Mouse (Mus musculus): ENCODE data around the gene Igf1r.

Gene Igf1r

DNA sequence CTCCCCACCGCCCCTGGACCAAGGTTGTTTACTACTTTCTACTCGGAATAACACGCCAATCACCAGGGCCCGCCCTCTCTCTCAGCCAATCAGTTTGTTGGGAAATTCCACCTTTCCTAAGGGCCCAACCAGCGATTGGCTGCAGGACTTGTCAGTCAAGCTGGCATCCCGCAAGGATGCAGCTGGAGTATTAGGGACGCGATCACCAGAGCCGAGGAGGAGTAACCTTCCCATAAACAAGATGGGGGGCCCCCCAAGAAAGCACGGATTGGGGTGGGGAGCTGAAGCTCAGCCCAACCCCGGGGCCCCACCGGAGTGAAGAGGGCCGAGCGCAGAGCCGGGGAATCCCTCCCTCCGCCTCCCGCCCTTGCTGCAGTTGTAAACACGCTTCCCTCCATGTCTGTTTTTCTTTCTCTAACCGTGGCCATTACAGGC, 176.5 kb downstream of the Igf1r start:
- peak; percentile 96 for DNase-seq

GRCm38 (mm10) chr7:68129546-68130253, 177.1 kb downstream of the Igf1r start:
- peak; percentile 83 for DNase-seq

DNA sequence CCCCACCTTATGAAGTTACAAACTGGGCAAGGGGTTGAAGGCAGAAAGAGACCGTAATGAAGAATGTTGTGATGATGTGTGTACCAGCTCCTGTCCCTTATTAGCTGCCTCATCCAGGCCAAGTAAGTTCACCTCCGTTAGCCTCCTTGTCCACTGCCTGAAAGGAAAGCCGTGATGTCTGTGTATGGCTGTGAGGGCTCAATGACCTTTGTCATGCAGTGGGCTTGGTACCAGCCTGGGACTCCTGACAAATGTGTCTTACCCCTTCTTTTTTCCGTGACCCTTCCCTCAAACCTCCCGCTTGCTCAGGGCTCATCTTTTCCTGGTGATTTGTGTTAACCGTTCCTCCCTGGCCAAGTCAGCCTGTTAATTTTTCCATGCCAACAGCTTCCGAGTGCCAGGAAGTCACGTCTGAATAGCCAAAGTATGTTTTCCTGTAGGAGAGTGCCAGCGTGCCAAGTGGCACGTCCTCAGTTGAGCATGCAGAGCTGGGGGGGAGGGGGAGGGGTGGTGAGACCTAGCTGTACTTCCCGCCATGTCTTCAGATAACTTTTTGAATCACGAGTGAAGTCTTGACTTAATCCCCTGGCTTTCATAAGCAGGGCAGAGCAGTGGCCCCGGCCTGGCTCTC, 178.4 kb downstream of the Igf1r start:
- no peak for DNase-seq

- DNase-seq = peak; percentile 36
Measured at GRCm38 (mm10) chr7:68133679-68134078, 181.1 kb downstream of the Igf1r start.

DNA sequence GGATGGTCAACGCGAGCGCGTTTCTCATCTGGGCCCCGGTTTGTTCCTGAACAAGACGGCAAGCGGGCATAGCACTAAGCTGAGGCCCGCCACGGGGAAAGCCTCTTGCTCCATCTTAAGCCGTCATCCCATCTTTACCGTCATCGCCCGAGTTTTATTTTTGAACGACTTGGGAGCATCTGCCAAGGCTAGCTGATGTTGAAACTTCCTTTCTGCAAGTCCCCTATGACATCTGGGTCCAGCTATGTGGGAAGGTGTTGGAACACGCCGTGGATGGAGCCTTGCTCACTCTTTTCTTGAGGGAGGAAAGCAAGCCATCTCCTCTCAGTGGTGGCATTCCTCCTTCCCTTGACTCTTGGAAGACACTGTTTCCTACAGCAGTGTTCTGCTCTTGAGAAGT, 182.3 kb downstream of the Igf1r start:
- no peak for DNase-seq

DNA sequence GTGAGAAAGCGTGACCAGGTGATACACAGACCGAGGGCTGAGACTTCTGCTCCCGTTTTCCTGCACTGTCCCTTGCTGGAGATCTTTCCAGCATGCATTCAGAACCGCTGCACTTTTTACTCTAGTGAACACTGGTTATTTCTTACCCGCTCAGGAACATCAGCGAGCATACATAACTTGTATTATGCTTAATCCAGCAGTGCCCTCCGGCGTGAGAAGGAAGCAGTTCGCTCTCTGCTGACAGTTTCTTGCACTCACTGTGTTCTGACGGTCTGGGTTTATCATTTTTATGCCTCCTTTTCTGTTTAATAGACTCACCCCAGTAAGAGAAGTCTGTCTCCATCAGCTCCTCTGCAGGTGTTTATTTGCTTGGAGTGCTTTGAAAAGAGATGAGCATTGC, 183.4 kb downstream of the Igf1r start:
- peak; percentile 45 for DNase-seq

GRCm38 (mm10) chr7:68139384-68139783, 186.8 kb downstream of the Igf1r start:
- no peak for DNase-seq

DNA sequence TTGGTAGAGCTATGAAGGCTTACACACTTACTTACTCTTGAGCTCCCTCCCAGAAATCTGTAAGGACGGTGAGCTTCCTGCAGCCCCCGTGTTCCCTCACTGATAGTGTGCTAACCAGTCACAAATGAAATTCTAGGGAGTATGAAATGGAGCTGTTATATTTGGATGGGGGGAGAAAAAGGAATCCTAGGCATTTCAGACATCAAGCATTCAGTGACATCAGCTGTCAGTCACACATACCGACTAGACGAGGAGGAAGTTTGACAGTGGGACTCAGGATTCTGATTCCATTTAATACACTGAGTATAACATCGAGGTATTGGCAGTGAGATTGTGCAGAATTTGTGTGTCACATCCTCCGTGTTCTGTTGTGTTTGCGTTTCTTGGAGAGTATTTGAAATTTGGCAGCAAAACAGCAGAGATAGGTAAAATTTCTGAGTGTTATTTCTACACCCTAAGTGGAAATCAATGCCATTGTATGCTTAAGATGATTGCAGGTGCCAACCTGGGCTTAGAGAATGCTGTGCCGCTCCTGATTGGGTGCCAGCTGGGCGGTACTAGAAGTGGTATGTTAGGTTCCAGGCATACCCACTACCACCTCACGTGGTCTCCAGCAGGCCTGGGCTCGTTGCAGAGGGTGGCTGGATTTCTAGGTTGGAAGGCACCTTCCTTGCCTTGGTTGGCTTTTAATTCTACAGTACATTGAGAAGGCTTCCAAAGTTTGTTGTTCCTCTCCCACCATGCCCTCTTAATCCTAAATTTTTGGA, 187.6 kb downstream of the Igf1r start:
- DNase-seq = no peak

DNA sequence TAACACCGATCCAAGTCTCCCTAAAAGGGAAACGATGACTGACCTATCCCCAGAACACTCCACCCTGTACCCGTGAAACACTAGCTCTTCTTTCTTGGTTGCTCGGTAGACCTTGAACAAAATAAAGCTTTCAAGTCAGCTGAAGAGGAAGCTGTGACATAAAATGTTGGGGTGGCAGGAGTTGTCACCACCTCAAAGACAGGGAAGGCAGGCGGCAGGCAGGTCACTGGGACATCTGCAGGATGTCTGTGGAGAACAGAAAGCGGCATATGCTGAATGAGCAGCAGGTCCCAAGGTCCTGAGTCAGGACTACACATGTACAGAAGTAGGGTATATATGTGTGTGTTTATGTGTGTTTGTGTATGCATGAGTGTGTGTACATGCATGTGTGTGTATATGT, 191.6 kb downstream of the Igf1r start:
- DNase-seq = peak; percentile 62

GRCm38 (mm10) chr7:68148297-68149048, 195.8 kb downstream of the Igf1r start:
- no peak for DNase-seq

DNA sequence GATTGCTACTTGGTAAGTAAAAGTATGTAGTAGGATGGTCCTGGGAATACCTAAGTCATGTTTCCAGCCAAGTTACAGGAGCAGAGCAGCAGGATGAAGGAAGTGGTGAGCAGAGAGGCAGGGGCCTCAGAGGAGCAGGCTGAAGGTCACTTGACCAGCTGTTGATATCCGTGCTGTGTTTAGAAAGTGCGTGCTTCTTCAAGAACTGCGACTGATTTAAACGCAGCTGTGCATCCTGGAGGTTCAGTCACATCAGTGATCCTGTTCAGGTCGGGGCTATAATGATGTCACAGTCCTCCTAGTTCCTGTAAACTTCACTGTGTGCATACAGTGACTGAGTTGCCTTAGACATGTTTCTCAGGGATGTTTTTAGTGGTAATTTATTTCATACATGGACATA, 199.3 kb downstream of the Igf1r start:
- DNase-seq = no peak

- no peak for DNase-seq
Measured at GRCm38 (mm10) chr7:68152458-68152857, 199.8 kb downstream of the Igf1r start.

GRCm38 (mm10) chr7:68153269-68153668, 200.6 kb downstream of the Igf1r start:
- no peak for DNase-seq

GRCm38 (mm10) chr7:68154588-68154987, 202.0 kb downstream of the Igf1r start:
- DNase-seq = no peak

- DNase-seq = no peak
Measured at GRCm38 (mm10) chr7:68160094-68160791, 207.6 kb downstream of the Igf1r start.

- DNase-seq = peak; percentile 46
Measured at GRCm38 (mm10) chr7:68164074-68164473, 211.4 kb downstream of the Igf1r start.

GRCm38 (mm10) chr7:68172776-68173175, 220.1 kb downstream of the Igf1r start:
- no peak for DNase-seq

DNA sequence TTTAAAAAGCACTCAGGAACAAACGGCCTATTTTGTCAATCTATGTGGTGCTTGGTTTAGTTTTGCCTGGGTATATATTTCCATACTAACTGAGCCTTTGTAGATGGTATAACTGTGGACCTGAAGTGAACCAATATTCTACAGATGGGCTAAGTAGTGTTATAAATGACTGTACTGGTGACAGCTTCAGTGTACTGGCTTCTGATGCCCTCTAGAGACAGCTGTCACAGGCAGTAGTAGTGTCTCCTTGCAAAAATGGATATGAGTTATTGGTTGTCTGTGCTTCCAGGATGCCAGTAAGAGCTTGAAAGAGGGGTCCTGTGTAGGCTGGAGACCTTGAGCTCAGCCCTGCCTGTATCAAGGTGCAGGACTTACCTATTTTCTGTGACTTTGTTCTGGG, 227.0 kb downstream of the Igf1r start:
- DNase-seq = no peak

DNA sequence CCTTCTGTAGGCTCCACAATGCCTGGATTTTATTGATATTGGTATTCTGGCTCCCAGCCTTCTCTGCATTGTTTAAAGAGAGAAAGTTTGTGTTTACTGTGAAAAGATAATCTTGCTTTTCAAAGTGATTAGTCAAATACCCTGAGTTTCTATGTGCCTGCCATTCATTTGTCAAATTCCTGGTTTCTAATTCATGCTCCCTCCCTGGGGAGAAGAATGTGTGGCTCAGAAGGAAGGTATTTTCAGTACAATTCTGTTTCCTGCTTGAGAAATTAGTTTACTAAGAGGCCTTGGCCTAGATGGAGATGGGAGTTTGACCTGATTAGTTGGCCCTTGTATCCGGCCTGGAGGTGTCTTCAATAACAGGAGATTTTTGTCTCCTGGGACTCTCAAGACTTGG, 228.5 kb downstream of the Igf1r start:
- DNase-seq = no peak

DNA sequence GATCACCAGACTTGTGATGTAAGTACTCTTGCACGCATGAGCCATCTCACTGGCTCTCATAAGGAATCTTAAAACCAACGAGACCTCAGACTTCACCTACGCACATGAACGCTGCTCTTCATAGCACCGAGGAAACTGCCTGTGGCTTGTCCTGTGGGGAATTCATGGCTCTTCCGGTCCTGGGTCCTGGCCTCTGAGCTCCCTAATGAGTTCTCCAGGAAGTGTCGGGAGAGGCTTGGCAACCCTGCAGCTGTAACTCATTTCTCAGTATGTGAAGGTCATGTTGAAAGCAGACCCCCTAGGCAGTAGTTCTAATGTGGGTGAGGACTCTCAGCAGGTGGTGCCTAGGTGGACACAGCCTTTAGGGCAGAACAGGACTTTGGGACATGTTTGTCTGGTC, 229.4 kb downstream of the Igf1r start:
- no peak for DNase-seq

DNA sequence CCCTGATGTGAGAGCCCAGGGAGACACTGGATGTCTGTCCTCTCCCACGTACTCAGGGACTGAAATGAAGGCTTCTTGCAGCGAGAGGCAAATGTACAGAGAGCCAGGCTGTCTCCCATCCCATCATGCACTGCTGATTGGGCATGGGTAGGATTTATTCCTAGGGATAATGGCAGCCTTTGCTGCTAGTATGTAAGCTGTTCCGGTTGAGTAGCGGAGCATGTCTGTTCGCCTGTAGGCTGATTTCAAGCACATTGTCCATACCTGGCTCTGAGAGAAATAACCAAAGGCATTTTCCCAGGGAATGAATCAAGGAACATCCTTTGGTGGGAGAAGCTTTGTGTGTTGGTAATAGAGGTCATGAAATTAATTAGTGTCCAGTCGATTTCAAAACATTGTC, 230.1 kb downstream of the Igf1r start:
- no peak for DNase-seq

- DNase-seq = no peak
Measured at GRCm38 (mm10) chr7:68183421-68183820, 230.8 kb downstream of the Igf1r start.

DNA sequence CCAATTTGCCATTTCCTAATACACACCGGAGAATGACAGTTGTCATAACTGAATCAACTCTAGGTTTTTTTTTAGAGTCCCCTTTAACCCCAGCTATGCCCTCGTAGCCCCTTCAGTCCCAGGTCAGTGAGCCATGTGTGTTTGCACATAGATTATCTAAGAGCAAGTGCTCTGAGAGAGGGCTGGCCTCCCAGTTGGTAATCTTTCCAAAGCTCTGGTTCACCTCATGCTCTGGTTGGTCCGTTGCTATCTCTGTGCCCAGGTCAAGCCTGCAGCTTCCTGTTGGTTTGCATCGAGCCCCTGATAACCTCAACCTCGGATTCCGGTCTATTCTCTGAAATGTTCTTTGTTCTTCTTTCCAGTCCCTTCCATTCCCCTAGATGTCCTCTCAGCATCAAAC, 236.6 kb downstream of the Igf1r start:
- no peak for DNase-seq
